Mouse (Mus musculus) cerebellum, adult 2 months (tissue): ENCODE data around the gene Rlbp1.

ENCODE experiments used
- CTCF ChIP-seq: fragments of 200-500 bp; IDR thresholded peaks from 2 replicates; pipeline ENCODE4 v1.5.1; 2011; ENCODE audit warnings: low read depth, mild to moderate bottlenecking, control low read depth, low read length, moderate library complexity, borderline replicate concordance; ENCODE audit not compliant: insufficient read depth
- POLR2A ChIP-seq: fragments of 200-500 bp; IDR thresholded peaks from 2 replicates; pipeline ENCODE4 v1.6.1; 2011; ENCODE audit warnings: low read length, control low read depth, borderline replicate concordance; ENCODE audit not compliant: insufficient read depth

GRCm38 (mm10) chr7:79428243-79428642 is 41.4 kb upstream of the Rlbp1 start:
- TF ChIP-seq CTCF: no peak
- TF ChIP-seq POLR2A: no peak
